In the genomic region with DNA sequence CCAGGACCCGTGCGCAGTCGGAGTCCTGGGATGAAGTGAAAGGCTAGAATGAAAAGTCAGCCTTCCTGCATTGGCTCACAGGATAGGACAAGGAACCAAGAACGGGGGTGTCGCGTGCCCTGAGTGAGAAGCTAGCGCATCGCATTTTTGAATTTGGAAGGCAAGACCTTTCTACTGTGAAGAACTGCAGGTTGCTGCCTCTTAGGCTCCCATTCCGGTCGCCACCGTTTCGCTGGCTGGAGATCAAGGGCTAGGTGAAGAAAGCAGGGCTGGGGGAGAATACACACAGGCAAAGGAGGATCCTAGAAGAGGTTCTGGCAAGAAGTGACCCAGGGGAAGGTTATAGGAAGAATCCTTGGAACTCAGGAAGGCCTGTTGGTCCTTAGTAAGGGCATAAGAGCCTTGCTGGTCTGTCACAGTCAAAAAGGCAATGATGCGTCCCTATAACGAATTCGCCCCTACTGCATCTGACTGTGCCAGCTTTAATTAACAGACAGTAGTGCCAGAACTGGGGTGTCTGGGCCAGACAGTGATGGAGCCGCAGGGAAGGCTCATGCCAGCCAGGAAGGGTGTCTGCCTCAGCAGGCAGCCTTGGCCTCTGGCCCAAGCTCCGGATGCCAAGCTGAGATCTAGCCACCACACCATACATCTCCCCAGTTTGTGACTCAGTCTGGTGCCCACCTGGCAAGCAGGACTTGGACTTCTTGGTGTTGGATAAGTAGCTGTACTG, we compare ENCODE assay signal across 8 mouse cellular contexts. TPM values are rescaled to one million over a fixed set of nuclear protein-coding genes. Genes with fewer than 3 reads are reported as not detected.
DNase-seq lines count a peak whose midpoint lies in the region; ATAC-seq and TF ChIP-seq lines count a peak whose summit lies in the region.

No protein-coding gene starts in this region.

- no peaks in the 10 kb centered on the region for H3K36me3 ChIP-seq in embryonic facial prominence, embryonic 12.5 days
- H3K36me3 ChIP-seq in hindbrain, embryonic 13.5 days, result no peaks in the 10 kb centered on the region
- no peaks in the 10 kb centered on the region for H3K36me3 ChIP-seq in midbrain, embryonic 15.5 days (replicated peaks)

- no peaks in the 10 kb centered on the region for H3K9me3 ChIP-seq in embryonic facial prominence, embryonic 12.5 days
- H3K9me3 ChIP-seq in hindbrain, embryonic 13.5 days, result no peaks in the 10 kb centered on the region
- H3K9me3 ChIP-seq in midbrain, embryonic 15.5 days, result no peaks in the 10 kb centered on the region

- DNase-seq in left cerebral cortex, adult 2 months (ENCODE audit: extremely low spot score in 1 of 2, low spot score in 2 of 2), result no peak
- no peak for DNase-seq in left cerebral cortex, adult 18-20 months (ENCODE audit: low spot score in 2 of 2)
- DNase-seq in c-Kit-positive CD71-positive TER-119-positive erythroid progenitor cells, embryonic 14.5 days (ENCODE audit: low spot score), result no peak
- DNase-seq in natural killer cell, adult 2 months (ENCODE audit: low spot score in 2 of 2), result no peak

- WGBS in embryonic facial prominence, embryonic 12.5 days, result 27% methylated on average over 17 of the region's 17 CpGs
- 23% methylated on average over 17 of the region's 17 CpGs for WGBS in hindbrain, embryonic 13.5 days
- 26% methylated on average over 17 of the region's 17 CpGs for WGBS in midbrain, embryonic 15.5 days

- 0 out of 2 replicates have a peak overlapping the region, but pooled peaks have one; percentile 19 for H3K9ac ChIP-seq in embryonic facial prominence, embryonic 12.5 days
- peak overlapping the region; percentile 56; the same call in 1 of the 2 replicates for H3K9ac ChIP-seq in hindbrain, embryonic 13.5 days
- H3K9ac ChIP-seq in midbrain, embryonic 15.5 days, result no peak overlapping the region; the same call in 1 of the 2 replicates

- no peak for ATAC-seq in embryonic facial prominence, embryonic 12.5 days (ENCODE audit: insufficient number of reproducible peaks, insufficient read depth, low FRiP score, low TSS enrichment)
- ATAC-seq in hindbrain, embryonic 13.5 days (ENCODE audit: low FRiP score), result no peak
- ATAC-seq in midbrain, embryonic 15.5 days (replicated peaks), result no peak
- no peak for ATAC-seq in megakaryocyte, adult 5-6 weeks (ENCODE audit: poor library complexity, severe bottlenecking)

- peaks cover 12% of the 10 kb centered on the region for H3K4me1 ChIP-seq in embryonic facial prominence, embryonic 12.5 days
- peaks cover 27% of the 10 kb centered on the region for H3K4me1 ChIP-seq in hindbrain, embryonic 13.5 days (replicated peaks)
- H3K4me1 ChIP-seq in midbrain, embryonic 15.5 days, result peaks cover 12% of the 10 kb centered on the region

- H3K27me3 ChIP-seq in embryonic facial prominence, embryonic 12.5 days, result peaks cover 89% of the 10 kb centered on the region
- peaks cover 93% of the 10 kb centered on the region for H3K27me3 ChIP-seq in hindbrain, embryonic 13.5 days
- peaks cover 86% of the 10 kb centered on the region for H3K27me3 ChIP-seq in midbrain, embryonic 15.5 days (replicated peaks)

- peak overlapping the region; percentile 41 for H3K4me3 ChIP-seq in left cerebral cortex, adult 2 months
- H3K4me3 ChIP-seq in embryonic facial prominence, embryonic 12.5 days, result peak overlapping the region; percentile 20; the same call in 1 of the 2 replicates
- peak overlapping the region; percentile 35 for H3K4me3 ChIP-seq in hindbrain, embryonic 13.5 days
- H3K4me3 ChIP-seq in midbrain, embryonic 15.5 days, result peak overlapping the region; percentile 35

- TF ChIP-seq CTCF in left cerebral cortex, adult 2 months (IDR thresholded peaks at IDR 0.05), result no peak

- H3K4me2 ChIP-seq in embryonic facial prominence, embryonic 12.5 days (replicated peaks), result peak overlapping the region; percentile 47
- H3K4me2 ChIP-seq in hindbrain, embryonic 13.5 days, result peak overlapping the region; percentile 57
- peak overlapping the region; percentile 55 for H3K4me2 ChIP-seq in midbrain, embryonic 15.5 days

- intact Hi-C loops in left cerebral cortex, adult 2 months (cut with DNase I), result no loop called here

- no peak overlapping the region for H3K27ac ChIP-seq in left cerebral cortex, adult 2 months
- no peak overlapping the region for H3K27ac ChIP-seq in embryonic facial prominence, embryonic 12.5 days
- no peak overlapping the region for H3K27ac ChIP-seq in hindbrain, embryonic 13.5 days
- H3K27ac ChIP-seq in midbrain, embryonic 15.5 days, result no peak overlapping the region

RNA-seq across cellular contexts. Expression of gene Grid2ip, which starts 13.4 kb away (rescaled TPM):
- 1 to 10 TPM; 2.2 to 2.7 TPM for total RNA-seq in left cerebral cortex, adult 2 months (2021)
- 1 to 10 TPM; 3.9 to 4.0 TPM for total RNA-seq in left cerebral cortex, adult 18-20 months (2021)
- 0.27 and 0.28 TPM in 2 replicates for polyA plus RNA-seq in embryonic facial prominence, embryonic 12.5 days (2016; fragmentation: Nextera tagmentation; extraction: Ambion mirVana)
- polyA plus RNA-seq in hindbrain, embryonic 13.5 days (2015; fragmentation: Nextera tagmentation; extraction: Ambion mirVana), result 0.45 and 0.47 TPM in 2 replicates
- 0.33 and 0.44 TPM in 2 replicates for polyA plus RNA-seq in midbrain, embryonic 15.5 days (2015; fragmentation: Nextera tagmentation; extraction: Ambion mirVana)
- not detected in 2 replicates for total RNA-seq in megakaryocyte, adult 5-6 weeks (2015)
- not detected in 2 replicates for total RNA-seq in megakaryocyte, adult 5-6 weeks (2017)

RNA-seq across cellular contexts. Expression of gene Kdelr2, which starts 33.1 kb away (rescaled TPM):
- 10 to 100 TPM; 33.3 to 33.4 TPM for total RNA-seq in left cerebral cortex, adult 2 months (2021)
- 10 to 100 TPM; 37.4 to 39.9 TPM for total RNA-seq in left cerebral cortex, adult 18-20 months (2021)
- polyA plus RNA-seq in embryonic facial prominence, embryonic 12.5 days (2016; fragmentation: Nextera tagmentation; extraction: Ambion mirVana), result 288 and 302 TPM in 2 replicates
- polyA plus RNA-seq in hindbrain, embryonic 13.5 days (2015; fragmentation: Nextera tagmentation; extraction: Ambion mirVana), result 150 TPM in 2 replicates
- polyA plus RNA-seq in midbrain, embryonic 15.5 days (2015; fragmentation: Nextera tagmentation; extraction: Ambion mirVana), result 123 TPM in 2 replicates
- total RNA-seq in megakaryocyte, adult 5-6 weeks (2015), result 56.4 and 58.9 TPM in 2 replicates
- 91.2 and 100.0 TPM in 2 replicates for total RNA-seq in megakaryocyte, adult 5-6 weeks (2017)

RNA-seq across cellular contexts. Expression of gene Zdhhc4, which starts 41.5 kb away (rescaled TPM):
- total RNA-seq in left cerebral cortex, adult 2 months (2021), result 10 to 100 TPM; 41.8 to 42.3 TPM
- total RNA-seq in left cerebral cortex, adult 18-20 months (2021), result 10 to 100 TPM; 37.1 to 41.7 TPM
- polyA plus RNA-seq in embryonic facial prominence, embryonic 12.5 days (2016; fragmentation: Nextera tagmentation; extraction: Ambion mirVana), result 85.6 and 85.8 TPM in 2 replicates
- polyA plus RNA-seq in hindbrain, embryonic 13.5 days (2015; fragmentation: Nextera tagmentation; extraction: Ambion mirVana), result 75.4 and 82.7 TPM in 2 replicates
- 73.5 and 79.0 TPM in 2 replicates for polyA plus RNA-seq in midbrain, embryonic 15.5 days (2015; fragmentation: Nextera tagmentation; extraction: Ambion mirVana)
- total RNA-seq in megakaryocyte, adult 5-6 weeks (2015), result 48.5 and 55.0 TPM in 2 replicates
- 22.3 and 24.6 TPM in 2 replicates for total RNA-seq in megakaryocyte, adult 5-6 weeks (2017)

RNA-seq across cellular contexts. Expression of gene E130309D02Rik, which starts 55.4 kb away (rescaled TPM):
- 10 to 100 TPM; 24.2 to 25.5 TPM for total RNA-seq in left cerebral cortex, adult 2 months (2021)
- 10 to 100 TPM; 25.4 to 27.7 TPM for total RNA-seq in left cerebral cortex, adult 18-20 months (2021)
- polyA plus RNA-seq in embryonic facial prominence, embryonic 12.5 days (2016; fragmentation: Nextera tagmentation; extraction: Ambion mirVana), result 49.5 and 51.2 TPM in 2 replicates
- 34.8 and 36.2 TPM in 2 replicates for polyA plus RNA-seq in hindbrain, embryonic 13.5 days (2015; fragmentation: Nextera tagmentation; extraction: Ambion mirVana)
- 32.2 and 33.5 TPM in 2 replicates for polyA plus RNA-seq in midbrain, embryonic 15.5 days (2015; fragmentation: Nextera tagmentation; extraction: Ambion mirVana)
- total RNA-seq in megakaryocyte, adult 5-6 weeks (2015), result 22.4 TPM in 2 replicates
- 10.2 and 13.7 TPM in 2 replicates for total RNA-seq in megakaryocyte, adult 5-6 weeks (2017)
